Mouse (Mus musculus) midbrain, embryonic 15.5 days (tissue): Measurements from ENCODE around the gene Calm2. TPM values are rescaled to one million over a fixed set of nuclear protein-coding genes. Genes with fewer than 3 reads are reported as not detected.

Experiments
- polyA plus RNA-seq: library from polyadenylated mRNA; unstranded; fragments of >200 nt; fragmentation: Nextera tagmentation; extraction: Ambion mirVana; gene quantifications from 2 replicates; pipeline ENCODE4 v1.2.1, GENCODE M21; 2015

Calm2 gene
- polyA plus RNA-seq, 1 experiment from 2014 or later: 1,975 TPM

Other genes with a start within 250 kb of the Calm2 start
- 48.4 and 52.2 TPM in 2 replicates for gene Mcfd2, start 181.0 kb downstream of the Calm2 start, polyA plus RNA-seq
- 4.9 TPM in 2 replicates for gene Ttc7, start 164.0 kb downstream of the Calm2 start, polyA plus RNA-seq
- gene Stpg4, start 19.2 kb downstream of the Calm2 start, polyA plus RNA-seq: 0.42 and 0.54 TPM in 2 replicates
- 3.0 TPM in 2 replicates for gene Epcam, start 189.0 kb upstream of the Calm2 start, polyA plus RNA-seq
- gene Msh2, start 225.4 kb upstream of the Calm2 start, polyA plus RNA-seq: 61.4 and 67.3 TPM in 2 replicates